Mouse (Mus musculus) heart, embryonic 14.5 days (tissue): Measurements from ENCODE around the gene Atxn7. TPM values are rescaled to one million over a fixed set of nuclear protein-coding genes. Genes with fewer than 3 reads are reported as not detected.

Experiments
- polyA plus RNA-seq: library from polyadenylated mRNA; unstranded; fragments of >200 nt; fragmentation: Nextera tagmentation; extraction: Ambion mirVana; gene quantifications from 2 replicates; pipeline ENCODE4 v1.2.1, GENCODE M21; 2014

Gene Atxn7
- polyA plus RNA-seq, 1 experiment from 2014 or later, result 5.5 TPM

Other genes with a start within 250 kb of the Atxn7 start
- gene Gm281, start 47.0 kb upstream of the Atxn7 start, polyA plus RNA-seq, result not detected in 2 replicates
- 186 and 190 TPM in 2 replicates for gene Thoc7, start 412 bp downstream of the Atxn7 start, polyA plus RNA-seq
- 177 and 182 TPM in 2 replicates for gene Psmd6, start 159.5 kb downstream of the Atxn7 start, polyA plus RNA-seq
- not detected in 2 replicates for gene Olfr720, start 225.4 kb downstream of the Atxn7 start, polyA plus RNA-seq